Mouse (Mus musculus) ovary, postnatal 14 days (tissue): ENCODE measurements around the gene Kcnh4.

Experiments used
- DNase-seq: peaks from one replicate; pipeline ENCODE4 v3.0.0; 2022; ENCODE audit warnings: low spot score

The Kcnh4 gene

DNA sequence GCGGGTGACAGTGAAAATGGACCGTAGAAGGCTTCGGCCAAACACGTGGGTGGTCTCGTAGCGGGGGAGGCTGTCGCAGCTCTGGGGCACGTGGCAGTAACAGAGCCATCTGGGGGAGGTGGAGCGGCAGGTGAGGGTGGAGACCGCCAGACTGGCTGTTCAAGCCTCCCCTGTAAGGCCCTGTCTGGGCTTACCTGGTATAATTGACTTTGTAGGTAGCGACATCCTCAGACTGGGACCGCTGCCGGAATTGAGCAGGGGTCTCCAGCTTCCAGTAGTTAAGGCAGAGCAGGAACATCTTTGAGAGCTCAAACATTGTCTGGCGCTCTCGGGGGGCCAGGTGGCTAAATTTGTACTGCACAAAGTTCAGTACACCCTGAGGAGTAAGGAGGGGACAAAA lies 49.2 kb downstream of the Kcnh4 start:
- no peak for DNase-seq

DNA sequence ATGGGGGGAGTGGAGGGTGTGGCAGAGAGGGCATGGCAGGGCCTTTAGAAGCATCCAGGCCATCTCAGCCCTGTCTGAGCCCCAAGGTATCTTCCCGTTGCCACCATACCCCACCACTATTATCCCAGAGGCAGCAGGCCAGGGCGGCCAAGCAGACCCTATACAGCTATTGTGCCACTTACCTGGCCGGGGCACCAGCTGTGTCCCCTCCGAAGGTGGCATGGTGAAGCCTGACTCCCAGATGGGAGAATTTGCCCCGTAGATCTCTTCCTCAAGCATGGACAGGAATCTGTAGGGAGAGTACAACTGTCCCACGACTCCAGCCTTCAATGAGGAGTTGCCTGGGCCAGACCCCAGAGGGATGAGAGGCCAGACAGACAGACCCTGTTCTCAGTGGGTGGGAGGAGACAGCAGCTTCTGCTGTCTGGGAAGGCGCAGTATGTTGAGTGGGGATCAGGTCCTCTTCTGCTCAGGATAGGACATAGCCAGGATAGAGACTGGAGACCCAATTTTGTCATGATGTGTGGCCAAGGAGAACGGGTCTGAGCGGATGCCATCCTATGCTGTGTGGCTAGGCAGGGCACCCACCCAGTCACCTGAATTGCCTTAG lies 50.4 kb downstream of the Kcnh4 start:
- DNase-seq: no peak

GRCm38 (mm10) chr11:100705095-100705747 lies 54.5 kb downstream of the Kcnh4 start:
- DNase-seq: no peak

- no peak for DNase-seq
Observed at GRCm38 (mm10) chr11:100703851-100704531, 55.8 kb downstream of the Kcnh4 start, which contains the start of gene Dhx58. Dhx58 (minus strand) TSS chr11:100704271.

- DNase-seq: no peak
Observed at GRCm38 (mm10) chr11:100703366-100703765, 56.4 kb downstream of the Kcnh4 start.

DNA sequence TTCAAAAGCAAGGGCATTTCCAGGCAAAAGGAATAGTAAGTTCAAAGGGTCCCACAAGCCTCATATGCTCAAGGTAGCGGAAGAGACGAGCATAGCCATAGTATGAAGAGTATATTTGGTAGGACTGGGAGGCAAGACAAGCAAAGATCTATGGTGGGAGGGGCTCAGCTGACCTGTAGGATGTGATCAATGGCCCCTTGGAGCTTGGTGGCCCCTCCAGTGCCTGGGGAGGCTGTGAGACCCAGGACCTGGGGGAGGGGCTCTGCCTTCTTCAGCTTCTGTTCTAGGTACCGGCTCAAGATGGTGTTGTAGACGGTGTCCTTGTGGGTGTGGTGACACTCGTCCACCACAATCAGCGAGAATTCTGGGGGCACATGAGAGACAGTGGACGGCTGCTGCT lies 56.8 kb downstream of the Kcnh4 start:
- DNase-seq: no peak

GRCm38 (mm10) chr11:100702081-100702851 lies 57.5 kb downstream of the Kcnh4 start:
- DNase-seq: peak; percentile 64

DNA sequence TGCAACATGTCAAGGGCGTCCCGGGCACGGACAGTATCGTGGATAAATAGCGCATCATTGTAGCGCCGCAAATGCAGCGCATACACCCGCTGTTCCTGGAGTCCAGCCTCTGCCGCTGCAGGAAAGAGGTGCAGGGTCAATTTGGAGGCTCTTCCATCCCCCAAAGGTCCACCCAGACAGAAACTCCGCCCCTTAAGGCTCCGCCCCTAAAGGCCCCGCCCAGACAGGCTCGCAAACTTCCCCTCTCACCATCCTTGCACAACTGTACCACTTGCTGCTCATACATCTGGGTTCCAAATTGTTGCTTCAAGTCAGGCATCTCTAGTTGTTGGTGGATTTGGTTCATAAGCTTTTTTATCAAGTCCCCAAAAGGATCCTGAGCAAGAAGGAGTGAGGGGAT lies 58.4 kb downstream of the Kcnh4 start:
- peak; percentile 50 for DNase-seq

DNA sequence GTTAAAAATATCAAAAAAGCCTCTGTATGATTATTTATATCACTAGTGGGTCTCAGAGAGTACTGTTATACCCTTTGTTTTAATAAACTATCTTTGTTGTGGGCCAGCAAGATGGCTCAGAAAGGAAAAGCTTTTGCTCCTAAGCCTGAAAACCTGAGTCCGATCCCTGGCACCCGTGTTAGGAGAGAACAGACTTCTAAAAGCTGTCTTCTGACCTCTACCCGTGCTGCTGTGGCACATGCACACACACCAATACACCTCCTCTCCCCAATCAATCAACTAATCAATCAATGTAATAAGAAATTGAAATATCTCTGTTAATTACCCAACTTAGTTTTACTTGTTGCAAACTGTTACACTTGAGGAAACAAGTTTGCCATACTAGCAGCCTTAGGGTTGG lies 59.0 kb downstream of the Kcnh4 start:
- DNase-seq: no peak

DNA sequence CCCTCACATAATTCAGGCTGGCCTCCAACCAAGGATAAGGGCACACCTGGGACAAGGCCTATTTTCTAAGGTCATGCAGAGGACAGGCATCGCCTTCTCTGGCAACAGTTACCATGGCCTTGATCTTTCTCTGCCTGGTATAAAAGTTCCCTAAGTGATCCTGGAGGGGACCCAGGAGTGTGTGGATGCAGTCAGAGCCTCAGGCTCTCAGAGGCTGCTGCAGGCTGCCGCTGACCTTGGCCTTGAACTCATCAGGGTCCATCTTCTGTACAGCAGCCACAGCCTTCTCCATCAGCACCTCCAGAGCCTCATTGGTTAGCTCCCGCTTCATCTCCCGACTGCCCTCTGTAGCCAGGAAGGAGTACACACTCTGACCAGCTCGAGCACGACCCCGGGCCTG lies 61.8 kb downstream of the Kcnh4 start:
- DNase-seq: no peak

GRCm38 (mm10) chr11:100694926-100695325 lies 64.8 kb downstream of the Kcnh4 start:
- peak; percentile 79 for DNase-seq

- DNase-seq: no peak
Observed at GRCm38 (mm10) chr11:100693154-100693553, 66.6 kb downstream of the Kcnh4 start.

- DNase-seq: no peak
Observed at GRCm38 (mm10) chr11:100692164-100692616, 67.6 kb downstream of the Kcnh4 start, which contains the start of gene Zfp385c. Zfp385c (minus strand) TSS chr11:100692455.

- DNase-seq: no peak
Observed at GRCm38 (mm10) chr11:100690389-100690788, 69.4 kb downstream of the Kcnh4 start.
